Mouse (Mus musculus) 416B (cell line): ENCODE measurements around the gene Klhdc9.
A peak's percentile ranks its signal among the peaks of the same experiment; 100 is the strongest.

ENCODE experiments used
- DNase-seq: peaks from one replicate; pipeline ENCODE4 v3.0.0; 2011; ENCODE audit warnings: low read depth

The Klhdc9 gene

DNA sequence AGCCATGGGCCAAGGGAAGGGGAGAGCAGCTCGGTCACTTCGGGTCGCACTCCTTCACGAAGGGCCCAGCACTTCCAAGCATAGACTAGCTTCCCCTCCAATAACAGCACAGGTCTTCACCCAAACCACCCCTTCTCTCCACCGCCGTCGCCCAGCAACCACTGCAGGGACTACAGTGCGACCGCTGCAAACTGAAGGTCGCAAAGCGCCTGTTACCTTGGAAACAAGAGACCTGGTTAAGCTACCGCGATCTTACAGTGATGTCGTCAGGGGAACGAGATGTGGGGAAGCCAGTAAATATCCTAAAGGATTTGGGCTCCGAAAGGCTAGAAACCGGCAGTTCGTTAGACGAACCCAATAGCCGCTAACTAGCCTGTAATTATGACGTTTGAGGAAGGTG is at the start of gene Klhdc9:
Klhdc9 (minus strand) TSS at position 143 of the 400 bp plus-strand sequence.
- DNase-seq = no peak

DNA sequence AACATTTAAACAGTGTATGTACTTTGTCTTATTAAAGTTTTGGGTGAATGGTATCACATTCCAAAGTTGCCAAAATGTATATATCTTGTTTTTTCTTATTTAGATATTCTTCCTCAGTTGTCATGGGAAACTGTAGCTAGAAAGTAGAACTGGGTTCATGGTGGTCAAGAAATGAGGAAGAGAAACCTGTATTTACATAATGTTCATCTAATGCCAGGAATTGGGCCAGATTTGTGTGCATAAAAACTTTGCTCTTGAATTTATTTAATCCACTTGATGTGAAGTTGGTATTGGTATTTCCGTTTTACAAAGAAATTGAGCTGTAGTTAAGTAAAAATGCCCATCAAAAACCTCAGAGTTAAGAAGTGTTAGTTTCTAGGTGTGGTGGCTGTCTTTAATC is 49.6 kb upstream of the Klhdc9 start:
- no peak for DNase-seq

DNA sequence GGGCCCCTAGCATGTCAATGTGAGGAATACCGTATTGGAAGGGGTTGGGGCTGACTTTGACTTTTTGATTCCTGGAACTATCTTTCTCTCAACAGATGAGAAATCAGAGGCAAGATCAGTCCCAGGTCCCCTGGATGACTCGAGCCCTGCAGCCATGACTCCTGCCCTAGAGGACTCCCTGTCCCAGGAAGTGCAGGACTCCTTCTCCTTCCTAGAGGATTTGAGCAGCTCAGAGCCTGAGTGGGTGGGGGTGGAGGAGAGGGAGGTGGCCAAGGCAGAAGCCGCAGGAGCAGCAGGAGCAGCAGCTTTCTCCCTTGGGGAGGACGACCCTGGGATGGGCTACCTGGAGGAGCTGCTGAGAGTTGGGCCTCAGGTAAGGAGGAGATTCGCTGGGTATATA is 46.7 kb upstream of the Klhdc9 start:
- DNase-seq = no peak

DNA sequence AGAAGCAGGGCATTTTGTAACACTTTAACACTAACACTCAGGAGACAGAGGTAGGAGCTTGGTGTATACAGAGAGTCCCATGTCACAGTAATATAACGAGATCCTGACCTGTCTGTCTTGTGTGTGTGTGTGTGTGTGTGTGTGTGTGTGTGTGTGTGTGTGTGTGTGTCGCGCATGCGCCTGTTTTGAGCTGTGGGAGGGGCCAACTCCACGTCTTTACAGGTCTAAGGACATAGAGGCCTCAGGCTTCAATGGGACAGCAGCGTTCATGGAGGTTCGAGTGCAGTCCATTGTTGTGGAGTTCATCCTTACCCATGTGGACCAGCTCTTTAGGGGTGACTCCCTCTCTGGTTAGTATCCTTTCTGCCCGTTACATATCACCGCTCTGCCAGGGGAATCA is 42.4 kb upstream of the Klhdc9 start:
- DNase-seq = no peak

DNA sequence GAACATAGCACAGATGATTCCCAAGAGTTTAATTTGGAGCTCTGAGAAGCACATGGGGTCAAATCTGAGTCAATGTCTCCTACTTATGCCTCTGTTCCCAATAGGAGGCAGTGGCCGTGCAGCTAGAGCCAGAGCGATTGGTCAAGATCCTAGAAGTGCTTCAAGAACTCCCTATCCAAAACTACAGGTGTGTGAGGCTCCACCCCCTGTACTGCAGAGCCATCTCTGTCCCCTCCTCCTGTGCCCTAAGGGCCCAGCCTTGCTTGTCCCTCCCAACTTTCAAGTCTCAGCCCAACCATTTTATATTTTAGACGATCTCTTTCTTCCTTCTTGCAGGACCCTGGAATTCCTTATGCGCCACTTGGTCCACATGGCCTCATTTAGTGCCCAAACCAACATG is 41.2 kb upstream of the Klhdc9 start:
- DNase-seq = no peak

DNA sequence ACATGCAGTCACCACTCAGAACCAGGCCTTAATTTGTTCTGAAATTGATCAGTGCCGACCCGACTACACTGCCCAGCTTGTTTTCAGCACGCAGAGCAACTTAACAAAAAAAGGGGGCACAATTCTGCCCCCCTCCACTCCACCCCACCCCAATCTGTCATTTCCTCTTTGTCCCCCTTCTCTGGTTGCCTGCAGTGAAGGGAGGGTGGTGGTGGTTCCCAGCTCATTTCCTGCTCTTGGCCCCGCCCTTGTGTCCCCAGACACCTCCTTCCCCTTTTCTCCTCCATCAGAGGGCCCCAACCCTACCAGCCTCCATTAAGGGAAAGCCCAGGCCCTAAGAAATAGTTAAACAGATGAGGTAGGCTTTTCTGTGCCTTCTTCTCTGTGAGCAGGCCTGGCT is 29.5 kb upstream of the Klhdc9 start:
- peak; percentile 93 for DNase-seq

DNA sequence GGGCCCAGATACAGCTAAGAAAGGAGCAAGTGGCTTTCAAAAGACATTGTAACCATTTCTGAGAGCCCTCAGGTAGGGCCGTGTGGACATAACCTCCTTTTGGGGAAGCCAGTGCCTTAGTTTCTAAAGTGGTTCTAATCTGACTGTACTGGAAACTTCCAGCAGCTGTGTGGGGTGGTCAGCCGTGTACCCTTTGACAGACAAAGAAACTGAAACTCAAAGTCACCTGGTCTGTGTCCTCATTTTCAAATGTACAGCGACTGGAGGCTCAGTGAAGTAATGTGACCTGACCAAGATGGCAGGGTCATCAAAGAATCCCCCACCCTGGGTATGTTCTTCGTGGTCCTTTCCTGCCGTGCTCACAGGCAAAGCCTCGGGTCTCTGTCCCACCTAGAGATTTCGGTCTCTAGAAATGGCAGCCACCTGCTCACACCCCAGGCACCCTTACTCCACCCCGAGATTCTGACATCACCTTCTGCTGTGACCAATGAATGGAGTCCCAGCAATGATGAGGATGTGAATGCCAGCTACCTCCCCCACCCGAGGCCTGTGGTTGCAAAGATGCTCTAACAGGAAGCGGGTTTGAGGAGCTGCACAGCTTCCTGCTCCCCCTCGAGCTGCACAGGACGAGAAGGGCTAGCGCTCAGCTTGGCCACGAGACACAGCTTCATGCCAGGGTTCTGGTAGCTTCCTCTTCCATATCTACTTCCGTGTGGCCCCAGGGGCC is 27.9 kb upstream of the Klhdc9 start, which contains the start of gene Arhgap30:
Arhgap30 (plus strand) TSS at position 579 of the 727 bp plus-strand sequence.
- DNase-seq = peak; percentile 98

DNA sequence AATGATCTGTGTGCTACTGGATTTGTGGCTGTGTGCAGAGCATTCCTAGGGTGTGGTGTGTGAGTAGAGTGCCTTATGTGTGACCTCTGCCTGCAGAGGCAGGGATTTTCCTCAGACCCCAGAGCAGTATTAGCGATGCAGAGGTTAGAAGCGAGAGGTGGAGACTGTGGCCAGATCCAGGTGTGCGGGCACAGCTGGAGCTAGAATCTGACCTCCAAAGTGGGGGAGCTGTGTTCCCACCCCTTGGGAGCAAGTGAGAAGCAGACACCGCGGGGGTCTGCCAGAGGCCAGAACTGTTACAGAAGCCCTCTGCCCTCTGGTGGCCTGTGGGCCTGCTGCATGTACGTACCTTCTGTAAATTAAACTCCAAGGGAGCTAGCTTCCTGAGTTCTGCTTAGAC is 26.5 kb upstream of the Klhdc9 start:
- peak; percentile 62 for DNase-seq

DNA sequence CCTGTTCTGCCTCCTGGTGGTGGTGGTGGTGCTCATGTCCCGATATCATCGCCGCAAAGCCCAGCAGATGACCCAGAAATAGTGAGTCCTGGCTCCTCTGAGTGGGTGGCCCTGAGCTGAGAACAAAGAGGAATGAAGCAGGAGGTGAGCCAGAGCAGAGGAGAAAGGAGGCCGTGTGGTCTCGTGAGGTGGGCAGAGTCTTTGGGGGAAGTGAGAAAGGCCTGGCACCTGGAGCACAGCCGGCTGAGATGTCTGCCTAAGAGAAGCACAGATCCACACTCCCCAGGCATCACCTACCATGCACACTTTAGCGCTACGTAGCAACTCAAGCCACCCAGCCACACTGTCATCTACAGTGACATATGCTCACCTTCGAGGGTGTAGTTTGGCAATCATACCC is 24.6 kb upstream of the Klhdc9 start:
- no peak for DNase-seq

DNA sequence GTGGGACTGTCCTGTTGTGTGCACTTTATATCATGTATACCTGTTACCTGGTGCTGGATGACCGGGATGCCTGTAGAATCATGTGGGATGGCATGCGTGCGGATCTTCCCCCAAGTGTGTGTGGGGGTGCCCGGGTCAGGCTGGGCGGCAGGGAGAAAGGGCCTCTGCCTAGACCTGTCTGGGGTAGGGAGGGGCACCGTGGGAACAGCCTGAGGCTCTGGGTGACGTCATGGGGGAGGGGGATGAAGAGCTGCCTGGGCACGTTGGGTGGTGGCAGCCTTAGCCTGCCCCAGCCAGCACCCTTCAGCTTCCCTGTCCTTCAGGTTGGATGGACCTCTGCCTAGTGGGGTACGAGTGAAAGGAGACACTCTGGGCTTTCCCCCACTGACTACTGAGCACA is 23.8 kb upstream of the Klhdc9 start:
- DNase-seq = no peak

DNA sequence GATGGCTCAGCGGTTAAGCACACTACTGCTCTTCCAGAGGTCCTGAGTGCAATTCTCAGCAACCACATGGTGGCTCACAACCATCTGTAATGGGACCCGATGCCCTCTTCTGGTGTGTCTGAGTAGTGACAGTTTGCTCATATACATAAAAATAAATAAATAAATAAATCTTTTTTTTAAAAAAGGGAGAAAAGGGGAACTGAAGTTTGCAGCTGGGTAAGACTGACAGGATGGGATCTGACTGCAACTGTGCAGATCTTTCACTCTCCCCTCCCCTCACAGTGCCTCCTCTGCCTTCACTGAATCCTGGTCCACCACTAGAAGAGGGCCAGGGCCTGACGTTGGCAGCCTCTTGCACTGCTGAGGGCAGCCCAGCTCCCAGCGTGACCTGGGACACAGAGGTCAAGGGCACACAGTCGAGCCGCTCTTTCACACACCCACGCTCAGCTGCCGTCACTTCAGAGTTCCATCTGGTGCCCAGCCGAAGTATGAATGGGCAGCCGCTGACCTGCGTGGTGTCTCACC is 21.6 kb upstream of the Klhdc9 start:
- peak; percentile 26 for DNase-seq

DNA sequence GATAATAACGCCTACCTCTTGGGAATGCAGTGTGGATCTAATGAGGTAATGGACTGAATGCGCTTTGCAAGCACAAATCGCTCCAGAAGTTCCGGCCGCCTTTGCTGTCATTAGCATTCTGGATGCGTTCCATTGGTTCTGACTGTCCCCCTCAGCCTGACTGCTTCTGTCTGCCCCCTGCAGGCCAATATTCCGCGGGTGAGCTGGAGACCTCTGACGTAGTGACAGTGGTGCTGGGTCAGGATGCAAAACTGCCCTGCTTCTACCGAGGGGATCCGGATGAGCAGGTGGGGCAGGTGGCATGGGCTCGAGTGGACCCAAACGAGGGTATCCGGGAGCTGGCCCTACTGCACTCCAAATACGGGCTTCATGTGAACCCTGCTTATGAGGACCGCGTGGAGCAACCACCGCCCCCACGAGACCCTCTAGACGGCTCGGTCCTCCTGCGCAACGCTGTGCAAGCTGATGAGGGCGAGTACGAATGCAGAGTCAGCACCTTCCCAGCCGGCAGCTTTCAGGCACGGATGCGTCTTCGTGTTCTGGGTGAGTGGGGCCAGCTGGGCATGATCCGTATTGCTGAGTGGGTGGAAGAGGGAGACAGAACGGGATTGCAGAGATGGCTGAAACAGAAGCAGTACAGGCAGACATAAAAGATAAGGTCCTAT is 19.5 kb upstream of the Klhdc9 start:
- peak; percentile 69 for DNase-seq

DNA sequence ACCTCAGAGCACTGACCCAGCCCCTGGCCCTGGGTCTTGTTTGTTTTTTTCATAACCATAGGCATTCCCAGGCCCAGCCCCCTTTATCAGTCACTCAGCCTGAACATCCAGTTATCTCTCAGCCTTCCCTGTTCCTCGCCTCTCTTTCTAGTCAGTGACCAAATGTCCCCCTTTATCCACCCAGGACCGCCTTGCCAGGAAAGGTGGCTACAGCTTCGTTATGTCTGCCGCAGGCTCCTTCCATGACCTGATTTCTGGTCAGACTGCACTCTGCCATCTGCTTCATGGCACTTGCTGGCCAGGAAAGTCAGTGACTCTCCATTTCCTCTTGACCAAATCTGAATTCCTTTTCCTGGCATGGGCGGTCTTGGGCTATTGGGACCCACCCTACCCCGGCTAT is 17.7 kb upstream of the Klhdc9 start:
- no peak for DNase-seq

DNA sequence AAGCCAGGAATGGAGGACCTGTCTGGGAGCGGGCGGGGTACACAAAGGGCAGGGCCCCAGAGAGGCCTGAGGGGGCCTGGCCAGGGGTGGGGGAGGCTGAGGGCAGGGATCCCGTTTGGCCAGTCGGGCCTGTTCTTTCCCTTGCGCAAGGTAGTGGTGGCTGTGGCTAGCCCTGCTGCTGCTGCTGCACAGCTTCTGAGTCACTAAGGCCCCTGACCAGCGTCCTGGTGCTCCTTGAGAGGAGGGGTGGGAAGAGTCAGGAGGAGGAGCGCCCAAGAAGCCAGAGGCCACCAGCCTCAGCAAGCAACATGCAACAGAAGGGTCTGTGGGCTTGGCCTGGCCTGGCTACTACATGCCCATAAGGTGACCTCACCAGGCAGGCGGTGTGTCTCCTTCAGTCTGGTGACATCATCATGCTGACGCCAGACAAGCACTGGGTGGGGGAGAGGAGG is 15.1 kb upstream of the Klhdc9 start:
- peak; percentile 89 for DNase-seq

DNA sequence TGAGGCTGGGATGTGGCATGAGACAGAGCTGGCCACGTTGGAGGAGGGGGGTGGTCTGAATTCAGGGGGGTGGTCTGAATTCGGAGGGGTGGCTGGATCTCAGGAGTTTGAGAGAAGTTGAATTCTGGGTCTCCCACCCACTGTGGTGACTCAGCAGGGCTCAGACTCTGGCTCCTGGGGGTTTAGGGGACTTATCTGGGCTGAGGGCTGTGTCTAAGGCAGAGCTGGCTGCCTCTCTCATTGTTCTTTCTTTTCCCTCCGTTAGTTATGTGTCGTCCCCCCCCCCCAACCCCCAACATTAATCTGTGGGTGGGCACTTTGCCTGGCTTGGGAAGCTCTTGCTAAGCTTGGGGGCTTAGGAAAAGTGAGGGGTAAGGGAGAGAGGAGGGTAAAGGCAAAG is 13.3 kb upstream of the Klhdc9 start:
- DNase-seq = no peak

DNA sequence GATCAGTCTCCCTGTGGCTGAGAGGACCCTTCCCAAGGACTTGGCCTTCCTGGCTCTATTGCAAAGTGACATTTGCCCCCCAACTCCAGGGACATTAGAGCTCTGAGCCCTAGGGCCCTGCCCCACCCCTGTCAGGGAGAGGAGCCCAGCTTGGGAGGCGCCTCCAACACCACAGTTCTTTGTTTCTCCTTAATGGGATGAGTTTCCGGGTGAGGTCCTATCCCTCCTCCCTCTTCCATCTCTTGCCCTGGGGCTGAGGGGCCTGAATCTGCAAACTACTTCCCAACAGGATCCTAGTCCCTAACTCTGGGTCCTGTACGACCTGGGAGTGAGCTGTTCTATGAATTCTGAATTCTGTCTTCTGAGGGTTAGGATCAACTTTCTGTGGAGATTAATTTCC is 12.3 kb upstream of the Klhdc9 start:
- no peak for DNase-seq

DNA sequence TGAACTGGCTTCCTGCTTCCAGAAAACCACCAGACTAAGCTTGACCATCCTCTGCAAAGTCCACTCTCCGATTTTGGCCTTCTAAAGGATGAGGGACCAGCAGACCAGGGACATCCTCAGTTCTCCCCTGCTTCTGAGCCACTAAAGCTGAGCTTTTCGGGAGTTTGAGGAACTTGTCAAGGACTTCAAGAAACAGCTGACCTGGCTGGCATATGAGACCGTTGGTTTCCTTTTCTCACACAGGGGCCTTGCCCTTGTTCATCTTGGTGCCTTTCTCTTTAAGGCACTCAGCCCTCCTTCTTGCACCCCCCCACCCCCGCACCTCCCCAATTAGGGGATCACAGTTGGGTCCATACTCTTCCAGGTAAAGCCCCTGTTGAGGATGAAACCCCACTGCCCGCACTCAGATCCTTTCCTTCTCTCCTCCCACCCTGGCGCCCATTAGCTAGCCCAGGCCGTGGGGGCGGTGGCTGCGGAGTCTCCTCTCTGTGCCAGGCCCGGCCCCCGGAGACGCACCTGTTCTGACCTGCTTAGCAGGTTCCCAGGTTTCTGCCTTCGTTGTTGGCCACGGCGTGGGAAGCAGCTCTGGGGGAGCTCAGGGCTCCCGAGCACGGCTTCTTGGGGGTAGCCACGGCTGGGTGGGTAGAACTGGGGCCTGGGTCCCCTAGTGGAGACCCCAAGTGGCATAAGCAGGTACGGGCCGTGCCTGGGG is 9.4 kb upstream of the Klhdc9 start, which contains the start of gene Nectin4:
Nectin4 (plus strand) TSS at position 255 of the 712 bp plus-strand sequence.
- DNase-seq = peak; percentile 46

DNA sequence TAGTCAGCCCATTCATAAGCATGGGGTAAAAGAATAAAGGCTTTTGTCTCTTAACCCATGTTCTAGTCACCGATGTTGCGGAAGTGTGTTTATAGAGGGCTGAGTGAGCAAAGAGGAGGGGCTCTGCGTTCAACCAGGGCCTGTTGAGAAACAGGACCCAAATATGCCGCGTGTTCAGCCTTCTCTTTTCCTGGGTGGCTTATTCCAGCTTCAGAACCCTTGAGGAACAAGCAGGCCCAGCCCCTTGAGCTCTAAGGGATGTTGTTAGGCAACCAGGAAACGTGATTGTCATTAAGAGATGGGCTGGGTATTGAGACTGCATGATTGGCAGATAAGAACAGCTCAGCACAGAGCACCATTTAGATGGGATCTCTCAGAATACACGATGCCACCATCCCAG is 5.3 kb upstream of the Klhdc9 start:
- peak; percentile 49 for DNase-seq

DNA sequence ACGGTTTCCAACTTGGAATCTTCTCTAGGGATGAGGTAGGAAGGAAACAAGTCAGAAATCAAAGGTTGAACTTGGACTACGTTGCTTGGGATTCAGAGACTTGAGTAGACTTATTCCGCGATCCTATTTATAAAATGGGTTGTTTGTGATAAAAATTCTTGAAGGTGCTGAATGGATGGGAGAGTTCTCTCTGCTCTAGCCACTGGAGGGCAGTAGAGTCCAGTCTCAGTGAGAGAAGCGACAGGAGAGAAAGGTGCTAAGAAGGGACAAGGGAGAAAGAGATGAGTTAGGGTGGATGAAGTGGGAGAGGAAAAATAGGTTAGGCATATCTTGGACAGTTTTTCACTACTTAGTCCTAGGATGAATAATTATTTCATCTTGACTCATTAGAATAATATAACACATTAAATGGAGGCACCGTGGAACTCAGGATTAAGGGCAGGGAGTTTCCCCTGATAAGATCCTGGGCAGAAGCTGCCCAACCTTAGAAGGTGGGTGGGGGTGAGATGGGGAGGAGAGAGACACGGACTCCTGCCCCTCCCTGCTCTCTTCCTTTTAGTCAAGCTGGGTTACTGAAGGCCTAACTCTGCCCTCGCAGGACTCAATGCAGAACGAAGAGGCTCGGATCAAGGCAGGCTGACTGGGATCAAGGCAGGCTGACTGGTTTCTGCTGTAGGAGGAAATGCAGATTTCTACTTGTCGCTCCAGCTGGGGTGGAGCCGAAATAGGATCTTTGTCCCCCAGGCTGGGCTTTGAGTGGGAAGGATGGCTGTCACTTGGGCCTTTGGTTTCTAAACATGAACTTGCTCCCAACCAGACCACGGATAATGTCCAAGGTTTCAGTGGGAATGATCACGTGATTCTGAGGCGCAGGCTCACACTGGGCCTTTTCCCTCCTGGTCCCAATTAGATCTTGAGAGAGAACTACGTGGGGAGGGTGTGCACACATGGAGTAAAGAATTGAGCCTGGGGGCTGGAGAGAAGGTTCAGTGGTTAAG is 807 bp upstream of the Klhdc9 start:
- peak; percentile 78 for DNase-seq

DNA sequence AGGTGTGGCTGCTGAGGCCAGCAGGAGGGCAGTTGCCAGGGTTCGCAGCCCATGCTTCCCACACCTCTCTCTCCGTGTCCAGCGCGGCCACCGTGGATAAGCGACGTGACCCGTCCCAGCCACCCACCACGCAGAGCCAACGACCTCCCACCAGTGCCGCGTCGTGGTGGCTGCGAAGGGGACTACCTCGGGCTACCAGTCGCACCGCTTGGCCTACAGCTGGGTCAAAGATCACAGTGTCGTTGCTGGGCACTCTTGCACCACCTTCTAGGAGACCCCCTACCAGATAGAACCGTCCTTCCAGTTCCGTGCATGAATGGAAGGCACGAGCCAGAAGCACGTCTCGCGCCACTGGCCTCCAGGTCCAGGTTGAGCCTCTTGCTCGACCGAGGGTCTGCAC is 345 bp downstream of the Klhdc9 start:
- no peak for DNase-seq

DNA sequence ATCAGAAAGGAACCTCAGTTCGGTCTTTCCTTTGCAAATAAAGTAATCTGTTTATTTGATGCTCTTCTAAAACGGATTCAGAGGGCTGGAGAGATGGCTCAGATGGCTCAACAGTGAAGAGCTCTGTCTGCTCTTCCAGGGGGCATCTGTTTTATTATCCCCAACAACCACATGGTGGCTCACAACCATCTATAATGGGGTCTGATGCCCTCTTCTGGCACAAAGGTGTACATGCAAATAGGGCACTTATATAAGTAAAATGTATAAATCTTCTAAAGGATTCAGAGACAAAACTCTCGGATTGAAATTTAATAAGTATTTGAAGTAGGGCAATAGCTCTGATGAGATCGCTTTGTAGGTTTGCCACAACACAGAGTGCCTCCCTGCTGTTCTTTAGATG is 2.2 kb downstream of the Klhdc9 start:
- peak; percentile 75 for DNase-seq
